Mouse (Mus musculus): ENCODE measurements around the gene Mnt.
A peak's percentile ranks its signal among the peaks of the same experiment; 100 is the strongest.
"Not testable (repeated sequence)": the region's sequence is repeated elsewhere in the genome, so short reads cannot be mapped to it uniquely, and the experiment has no call there.

The Mnt gene

DNA sequence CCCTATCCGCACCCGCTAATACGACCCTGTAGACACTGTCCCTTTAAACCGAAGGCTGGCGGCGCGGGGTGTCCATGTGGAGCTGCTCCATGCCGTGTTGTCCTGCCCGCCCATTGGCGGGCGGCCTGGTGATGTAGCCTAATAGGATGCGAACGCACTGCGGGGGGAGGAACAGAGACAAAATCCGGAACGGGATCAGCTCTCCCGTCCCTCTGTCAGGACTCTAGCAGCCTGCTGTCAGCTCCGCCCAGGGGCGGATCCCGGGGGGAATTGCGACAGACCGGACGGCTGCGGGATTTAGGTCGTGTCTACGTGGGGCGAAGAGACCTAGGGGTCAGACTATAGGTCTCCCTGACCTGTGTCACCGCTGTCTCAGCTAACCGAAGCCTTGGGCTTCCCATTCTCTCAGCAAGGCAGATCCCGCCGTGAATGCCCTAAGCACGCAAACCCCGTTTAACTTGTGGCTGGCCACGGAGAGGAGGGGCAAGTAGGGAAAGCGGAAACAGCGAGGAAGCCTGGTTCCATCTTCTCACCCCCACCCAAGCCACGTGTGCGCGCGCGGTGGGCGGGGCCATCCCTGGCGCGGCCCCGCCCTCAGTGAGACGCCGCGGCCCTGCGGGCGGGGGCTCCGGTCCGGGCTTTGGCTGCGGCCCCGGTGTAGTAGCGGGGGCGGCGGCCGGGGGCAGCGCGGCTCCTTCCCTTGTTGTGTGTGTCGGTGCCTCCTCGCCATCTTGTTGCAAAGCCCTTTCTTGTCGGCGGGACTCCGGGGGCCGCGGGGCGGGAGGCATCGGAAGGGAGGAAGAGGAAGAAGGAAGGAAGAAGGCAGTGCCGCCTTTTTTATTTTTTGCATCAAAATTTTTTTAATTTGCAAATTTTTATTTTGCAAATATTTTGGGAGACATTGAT is at the start of gene Mnt:
Gene Mnt (plus strand): TSS at position 665 of the 906 bp plus-strand sequence.
- DNase-seq (ENCODE audit: low spot score) = peak; percentile 98

DNA sequence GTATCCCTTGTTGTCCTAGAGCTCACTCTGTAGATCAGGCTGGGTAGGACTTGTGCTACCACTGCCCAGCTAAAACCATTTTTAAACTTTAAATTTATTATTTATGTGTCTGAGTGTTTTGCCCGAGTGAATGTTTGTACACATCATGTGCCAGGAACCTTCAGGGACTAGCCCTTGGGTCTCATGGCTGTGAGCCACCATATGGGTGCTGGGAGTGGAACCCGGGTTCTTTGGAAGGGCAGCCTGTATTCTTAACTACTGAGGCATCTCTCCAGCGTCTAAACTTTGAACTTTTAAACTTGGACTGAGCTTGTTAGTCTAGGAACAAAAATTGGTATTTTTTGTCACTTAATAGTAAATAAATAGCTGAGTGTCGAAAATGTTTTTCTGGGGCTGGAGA is 37.8 kb upstream of the Mnt start:
- no peak for DNase-seq (ENCODE audit: low spot score)

- no peak for DNase-seq (ENCODE audit: low spot score)
Observed at GRCm38 (mm10) chr11:74800658-74801057, 30.1 kb upstream of the Mnt start.

DNA sequence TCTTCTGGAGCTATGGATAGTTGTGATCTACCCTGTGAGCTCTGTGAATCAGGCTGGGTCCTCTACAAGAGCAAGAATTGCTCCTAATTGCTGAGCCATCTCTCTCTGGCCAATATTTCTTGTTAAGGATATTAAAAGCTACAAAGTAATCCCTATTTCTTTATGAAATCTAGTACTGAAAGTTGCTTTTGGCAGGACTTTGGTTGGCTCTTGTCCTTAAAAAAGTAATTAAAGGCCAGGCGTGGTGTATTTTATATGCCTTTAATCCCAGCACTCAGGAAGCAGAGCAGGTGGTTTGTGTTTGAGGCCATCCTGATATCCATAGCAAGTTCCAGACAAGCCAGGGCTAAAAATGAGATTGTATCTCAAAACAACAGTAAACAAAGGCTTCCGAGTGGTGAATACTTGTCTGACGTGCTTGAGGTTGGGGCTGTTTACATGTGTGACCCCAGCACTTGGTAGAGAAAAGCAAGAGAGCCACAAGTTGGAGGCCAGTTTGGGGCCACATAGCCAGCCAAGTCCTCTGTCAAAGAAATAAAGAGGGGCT is 26.6 kb upstream of the Mnt start:
- no peak for DNase-seq (ENCODE audit: low spot score)

DNA sequence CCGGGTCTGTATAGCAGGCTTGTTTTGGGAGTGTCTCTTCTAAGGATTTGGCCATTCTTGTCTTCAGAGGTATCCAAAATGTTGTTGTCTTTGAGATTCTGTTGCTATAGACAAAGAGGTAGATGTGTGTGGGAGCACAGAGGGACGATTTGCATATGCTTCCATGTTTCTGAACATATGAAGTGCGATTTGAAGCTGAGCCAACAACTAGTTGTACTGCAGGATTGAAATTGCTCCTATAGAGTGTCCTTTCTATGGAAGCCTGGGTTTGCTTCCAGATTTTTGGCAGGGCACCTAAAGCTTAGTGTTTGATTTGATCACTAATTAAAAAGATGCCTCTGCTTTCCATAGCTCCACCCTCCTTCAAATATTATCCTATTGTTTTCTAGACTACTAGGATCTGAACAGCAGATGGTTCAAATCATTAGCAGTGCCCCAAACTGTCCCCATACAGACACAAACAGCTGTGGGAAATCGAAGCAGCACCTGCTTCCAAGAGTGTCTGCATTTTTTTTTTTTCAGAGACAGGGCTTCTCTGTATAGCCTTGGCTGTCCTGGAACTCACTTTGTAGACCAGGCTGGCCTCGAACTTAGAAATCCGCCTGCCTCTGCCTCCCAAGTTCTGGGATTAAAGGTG is 23.4 kb upstream of the Mnt start:
- DNase-seq (ENCODE audit: low spot score) = no peak

GRCm38 (mm10) chr11:74808251-74808853 is 22.4 kb upstream of the Mnt start:
- DNase-seq (ENCODE audit: low spot score) = no peak

DNA sequence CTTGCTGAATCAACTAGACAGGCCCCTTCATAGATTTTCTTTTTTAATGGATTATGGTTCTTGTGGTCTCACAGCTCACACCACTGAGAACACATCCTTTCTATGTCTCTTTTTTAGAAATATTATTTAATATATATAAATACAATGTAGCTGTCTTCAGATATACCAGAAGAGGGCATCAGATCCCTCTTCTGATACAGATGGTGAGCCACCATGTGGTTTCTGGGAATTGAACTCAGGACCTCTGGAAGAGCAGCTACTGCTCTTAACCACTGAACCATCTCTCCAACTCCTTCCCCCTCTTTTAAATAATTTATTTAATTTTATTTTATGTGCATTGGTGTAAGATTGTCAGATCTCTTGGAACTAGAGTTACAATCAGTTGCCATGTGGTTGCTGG is 20.6 kb upstream of the Mnt start:
- DNase-seq (ENCODE audit: low spot score) = no peak

GRCm38 (mm10) chr11:74811027-74811426 is 19.7 kb upstream of the Mnt start:
- not testable (repeated sequence) for DNase-seq (ENCODE audit: low spot score)

DNA sequence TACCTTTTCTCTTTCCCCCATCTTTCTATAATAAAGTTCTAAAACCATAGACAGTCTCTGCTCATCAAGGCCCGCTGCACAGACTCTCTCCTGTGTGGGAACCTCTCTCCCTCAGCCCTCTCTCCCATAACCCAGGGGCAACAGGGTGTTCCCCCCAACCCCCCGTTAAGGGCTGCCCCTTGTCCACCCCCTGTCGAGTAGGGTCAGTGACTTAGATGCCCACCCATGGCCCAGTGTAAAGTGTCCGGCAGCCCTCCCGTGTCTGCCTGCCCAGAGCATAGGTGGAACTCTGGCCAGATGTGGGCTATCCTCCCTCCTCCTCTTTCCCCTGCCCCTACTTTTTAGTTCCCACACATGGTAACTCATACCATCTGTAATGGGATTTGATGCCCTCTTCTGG is 19.2 kb upstream of the Mnt start:
- no peak for DNase-seq (ENCODE audit: low spot score)

DNA sequence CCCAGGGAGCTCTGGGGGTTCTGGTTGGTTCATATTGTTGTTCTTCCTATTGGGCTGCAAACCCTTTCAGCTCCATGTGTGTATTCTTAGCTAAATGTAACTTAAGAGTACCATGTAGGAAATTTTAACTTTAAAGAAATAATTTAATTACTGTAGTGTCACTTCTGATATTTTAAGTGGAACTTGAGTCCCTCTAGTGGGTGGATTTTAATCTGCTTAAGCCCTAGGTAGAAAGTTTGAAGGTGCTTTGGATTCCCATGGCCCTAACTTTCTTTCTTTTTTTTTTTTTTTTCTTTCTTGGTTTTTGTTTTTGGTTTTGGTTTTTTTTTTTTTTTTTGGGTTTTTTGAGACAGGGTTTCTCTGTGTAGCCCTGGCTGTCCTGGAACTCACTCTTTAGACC is 14.9 kb upstream of the Mnt start:
- no peak for DNase-seq (ENCODE audit: low spot score)

GRCm38 (mm10) chr11:74820921-74821320 is 9.8 kb upstream of the Mnt start:
- DNase-seq (ENCODE audit: low spot score) = no peak

GRCm38 (mm10) chr11:74821463-74821862 is 9.3 kb upstream of the Mnt start:
- DNase-seq (ENCODE audit: low spot score) = no peak

DNA sequence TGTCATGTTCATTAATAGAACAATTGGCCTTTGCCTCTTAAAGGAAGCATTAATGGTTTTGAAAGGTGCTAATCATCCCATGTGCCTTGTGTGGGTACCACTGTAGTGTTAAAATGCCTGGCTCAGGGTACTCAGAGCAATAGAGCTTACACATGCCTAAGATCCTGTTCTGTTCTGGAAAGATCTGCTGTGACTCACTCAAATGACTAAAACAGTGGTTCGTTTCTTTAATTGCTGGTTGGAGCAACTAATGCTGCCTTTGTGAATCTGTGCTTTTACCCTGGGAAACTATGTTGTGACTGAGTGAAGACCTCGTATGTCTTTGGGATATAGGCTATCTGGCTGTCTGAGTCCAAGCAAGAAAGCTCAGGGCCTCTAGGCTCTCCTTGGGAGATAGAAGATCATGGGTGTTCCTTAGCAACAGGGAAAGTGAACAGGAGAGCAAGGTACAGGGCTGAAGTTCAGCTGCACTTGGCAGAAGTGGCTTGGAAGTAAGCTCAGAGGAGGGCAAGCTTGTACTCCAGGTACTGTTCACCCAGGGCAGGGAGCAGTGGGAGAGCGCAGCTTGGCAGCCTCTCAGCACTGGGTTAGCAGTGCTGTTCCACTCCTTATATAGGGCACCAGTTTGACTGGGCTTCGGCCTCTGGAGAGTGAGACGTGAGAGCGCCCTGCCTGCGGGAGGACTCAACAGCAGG is 7.8 kb upstream of the Mnt start:
- DNase-seq (ENCODE audit: low spot score) = no peak

DNA sequence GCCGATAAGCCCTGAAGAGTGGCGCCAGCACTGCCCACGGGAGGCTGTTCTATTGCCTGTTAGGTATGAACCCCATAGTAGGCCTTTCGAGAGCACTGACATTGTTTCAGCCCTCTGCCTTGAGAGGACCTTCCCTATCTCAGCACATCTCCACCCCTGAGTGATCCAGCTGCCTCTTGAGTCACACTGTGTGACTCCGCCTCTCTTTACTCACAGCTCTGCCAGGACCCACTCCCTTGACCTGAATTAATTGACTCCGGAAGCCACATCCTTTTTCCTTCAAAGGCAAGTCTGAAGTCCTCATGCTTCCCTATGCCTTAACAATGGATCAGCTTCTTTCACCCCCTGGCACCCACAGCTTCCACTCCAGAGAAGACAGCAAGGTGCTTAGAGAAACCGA is 4.6 kb upstream of the Mnt start:
- no peak for DNase-seq (ENCODE audit: low spot score)

GRCm38 (mm10) chr11:74826702-74827101 is 4.0 kb upstream of the Mnt start:
- DNase-seq (ENCODE audit: low spot score) = no peak

DNA sequence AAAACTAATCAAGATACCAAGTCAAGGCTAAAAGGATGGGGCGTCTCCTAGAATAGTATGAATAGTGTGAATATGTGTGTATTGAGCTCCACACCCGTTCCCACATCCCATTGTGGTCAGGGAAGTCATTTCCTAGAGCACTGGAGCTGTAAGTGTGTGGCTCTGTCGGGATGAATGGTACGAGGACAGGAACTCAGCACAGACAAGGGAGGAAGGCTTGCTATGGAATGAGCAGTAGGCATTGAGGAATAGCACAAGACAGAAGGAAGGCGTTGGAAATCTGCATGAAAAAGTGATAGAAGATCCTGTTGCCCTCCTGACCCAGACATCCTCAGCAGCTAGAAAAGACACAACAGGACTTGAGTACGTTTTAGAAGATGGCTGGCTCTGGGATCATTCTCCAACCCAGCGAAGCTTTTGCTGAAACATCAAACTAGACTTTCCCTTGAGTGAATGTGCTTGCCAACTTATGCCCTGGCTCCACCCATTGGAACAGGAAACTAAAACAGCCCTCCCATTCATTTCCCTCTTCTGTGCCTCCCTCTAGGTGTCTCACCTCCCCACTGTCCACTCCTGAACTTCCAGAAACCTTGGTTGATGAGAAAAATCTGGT is 2.8 kb upstream of the Mnt start:
- DNase-seq (ENCODE audit: low spot score) = no peak

DNA sequence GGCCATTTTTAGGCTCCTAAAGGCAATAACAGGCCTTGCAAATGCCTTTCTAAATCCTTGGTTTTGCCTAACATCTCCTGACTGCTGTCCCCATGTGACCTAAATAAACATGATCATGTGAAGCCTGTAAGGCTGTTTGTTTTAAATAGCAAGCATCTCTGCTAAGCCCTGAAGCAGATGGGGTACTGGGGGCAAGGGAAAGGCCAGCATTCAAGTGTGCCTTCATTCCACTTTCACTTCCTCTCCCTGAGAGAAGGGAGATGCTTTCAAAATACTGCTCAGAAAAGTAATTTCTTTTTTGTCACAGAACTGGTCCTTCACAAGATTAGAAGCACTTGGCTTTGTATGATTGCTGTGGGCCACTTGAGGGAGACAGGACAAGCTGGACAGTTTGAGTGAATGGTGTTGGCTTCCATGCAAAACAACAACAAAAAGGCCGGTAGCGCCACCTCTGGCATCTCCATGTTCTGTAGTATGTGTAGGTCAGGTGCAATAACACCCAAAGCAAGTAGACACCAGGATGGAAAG is 2.3 kb upstream of the Mnt start:
- DNase-seq (ENCODE audit: low spot score) = no peak

- DNase-seq (ENCODE audit: low spot score) = no peak
Observed at GRCm38 (mm10) chr11:74828965-74829550, 1.7 kb upstream of the Mnt start.

GRCm38 (mm10) chr11:74829812-74830211 is 908 bp upstream of the Mnt start:
- peak; percentile 87 for DNase-seq (ENCODE audit: low spot score)

DNA sequence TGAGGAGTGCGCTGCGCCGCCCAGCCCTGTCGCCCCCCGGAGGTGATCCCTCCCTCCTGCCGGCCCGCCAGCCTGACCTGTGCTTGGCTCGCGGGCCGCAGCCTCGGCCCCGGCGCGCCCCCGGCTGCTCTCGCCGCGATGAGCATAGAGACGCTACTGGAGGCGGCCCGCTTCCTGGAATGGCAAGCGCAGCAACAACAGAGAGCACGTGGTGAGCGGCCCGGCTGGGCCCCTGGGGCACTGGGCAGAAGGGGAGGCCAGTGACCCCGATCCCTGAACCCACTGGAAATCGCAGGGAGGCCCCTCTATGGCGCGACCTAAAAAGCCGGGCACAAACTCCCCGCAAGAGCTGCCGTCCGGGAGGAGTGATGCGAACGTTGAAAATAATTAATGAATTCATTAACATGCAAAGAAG is 478 bp downstream of the Mnt start:
- DNase-seq (ENCODE audit: low spot score) = peak; percentile 67

Measured in testis, postnatal 14 days (tissue).